Mouse (Mus musculus) spleen, postnatal 0 days (tissue): ENCODE results near the gene Myof. TPM values are rescaled to one million over a fixed set of nuclear protein-coding genes. Genes with fewer than 3 reads are reported as not detected.

Source experiments
- polyA plus RNA-seq: library from polyadenylated mRNA; unstranded; fragments of >200 nt; fragmentation: Nextera tagmentation; extraction: Ambion mirVana; gene quantifications from 2 replicates; pipeline ENCODE4 v1.2.1, GENCODE M21; 2015

Myof gene
- polyA plus RNA-seq: 1.7 and 2.5 TPM in 2 replicates

GRCm38 (mm10) chr19:38043281-38043981, at the start of gene Myof:
Myof (minus strand) TSS chr19:38043577.

DNA sequence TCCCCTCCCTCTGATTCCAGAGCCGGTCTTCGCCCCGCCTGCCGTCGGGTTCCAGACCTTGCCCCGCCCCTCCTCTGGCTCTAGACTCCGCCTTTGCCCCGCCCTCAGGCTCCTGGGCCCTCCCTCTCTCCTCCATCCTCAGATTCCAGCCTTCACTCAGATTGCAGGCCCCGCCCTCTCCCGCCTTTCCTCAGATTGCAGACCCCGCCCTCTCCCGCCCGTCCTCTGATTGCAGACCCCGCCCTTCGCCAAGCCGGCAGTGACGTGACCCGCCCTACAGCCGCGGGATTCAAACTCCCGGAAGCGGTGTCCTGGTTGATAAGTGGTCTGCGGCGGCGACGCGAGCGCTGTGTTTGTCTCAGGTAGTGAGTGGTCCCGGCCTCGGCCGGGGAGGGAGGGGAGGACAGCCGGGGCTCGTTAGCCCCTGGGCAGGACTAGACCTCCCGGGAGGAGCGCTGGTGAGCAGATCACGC, 11.4 kb upstream of the Myof start, which contains the start of gene Cep55:
Gene Cep55 (plus strand): TSS at position 292 of the 473 bp plus-strand sequence.

Other genes starting within 250 kb of the Myof start
- 5.5 and 7.0 TPM in 2 replicates for gene Cep55, start 11.4 kb upstream of the Myof start, polyA plus RNA-seq
- 0.67 and 1.0 TPM in 2 replicates for gene Ffar4, start 53.5 kb upstream of the Myof start, polyA plus RNA-seq
- 2.2 and 5.3 TPM in 2 replicates for gene Rbp4, start 81.7 kb upstream of the Myof start, polyA plus RNA-seq
- not detected in 2 replicates for gene Pde6c, start 89.2 kb upstream of the Myof start, polyA plus RNA-seq
- 22.0 and 23.2 TPM in 2 replicates for gene Fra10ac1, start 180.6 kb upstream of the Myof start, polyA plus RNA-seq
- 1.4 and 1.8 TPM in 2 replicates for gene Lgi1, start 221.0 kb upstream of the Myof start, polyA plus RNA-seq